Mouse (Mus musculus) right cerebral cortex, postnatal 14 days (tissue): ENCODE measurements around the gene Tpcn1.
"Not testable (repeated sequence)": the region's sequence is repeated elsewhere in the genome, so short reads cannot be mapped to it uniquely, and the experiment has no call there.

Source experiments
- DNase-seq: peaks from one replicate; pipeline ENCODE4 v3.0.0; 2022

The Tpcn1 gene

DNA sequence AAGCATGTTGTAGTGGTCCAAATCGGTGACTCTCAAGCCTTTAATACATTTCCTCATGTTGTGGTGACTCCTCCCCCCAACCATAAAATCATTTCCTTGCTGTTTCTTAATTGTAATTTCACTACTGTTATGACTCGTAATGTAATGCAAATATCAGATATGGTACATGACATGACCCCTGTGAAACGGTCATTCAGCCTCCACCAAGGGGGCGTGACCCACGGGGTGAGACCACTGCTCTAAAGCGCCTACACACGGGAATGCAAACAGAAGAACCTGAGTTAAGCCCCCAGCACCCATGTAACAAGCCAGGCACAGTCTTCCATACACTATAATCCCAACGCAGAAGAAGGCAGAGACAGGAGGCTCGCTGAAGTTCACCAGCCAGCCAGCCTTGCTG, 82.7 kb downstream of the Tpcn1 start:
- no peak for DNase-seq

DNA sequence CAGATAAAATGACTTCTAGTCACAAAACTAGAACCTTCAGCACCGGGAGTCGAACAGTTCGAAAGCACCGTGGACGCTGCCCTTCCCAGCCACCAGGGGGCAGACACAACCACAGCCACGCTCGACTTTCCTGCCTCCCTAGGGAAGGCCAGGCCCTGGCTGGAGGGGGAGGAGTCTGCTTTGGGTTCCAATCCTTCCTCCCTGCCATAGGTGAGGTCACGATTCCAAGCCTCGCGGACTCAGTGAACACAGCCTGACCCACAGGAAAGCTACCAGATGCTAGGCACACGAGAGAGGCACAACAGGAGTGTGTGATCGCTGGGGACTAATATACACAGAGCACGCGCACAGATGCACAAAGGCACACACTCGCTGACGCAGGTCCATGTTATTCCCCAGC, 83.1 kb downstream of the Tpcn1 start:
- DNase-seq, result peak; percentile 54

DNA sequence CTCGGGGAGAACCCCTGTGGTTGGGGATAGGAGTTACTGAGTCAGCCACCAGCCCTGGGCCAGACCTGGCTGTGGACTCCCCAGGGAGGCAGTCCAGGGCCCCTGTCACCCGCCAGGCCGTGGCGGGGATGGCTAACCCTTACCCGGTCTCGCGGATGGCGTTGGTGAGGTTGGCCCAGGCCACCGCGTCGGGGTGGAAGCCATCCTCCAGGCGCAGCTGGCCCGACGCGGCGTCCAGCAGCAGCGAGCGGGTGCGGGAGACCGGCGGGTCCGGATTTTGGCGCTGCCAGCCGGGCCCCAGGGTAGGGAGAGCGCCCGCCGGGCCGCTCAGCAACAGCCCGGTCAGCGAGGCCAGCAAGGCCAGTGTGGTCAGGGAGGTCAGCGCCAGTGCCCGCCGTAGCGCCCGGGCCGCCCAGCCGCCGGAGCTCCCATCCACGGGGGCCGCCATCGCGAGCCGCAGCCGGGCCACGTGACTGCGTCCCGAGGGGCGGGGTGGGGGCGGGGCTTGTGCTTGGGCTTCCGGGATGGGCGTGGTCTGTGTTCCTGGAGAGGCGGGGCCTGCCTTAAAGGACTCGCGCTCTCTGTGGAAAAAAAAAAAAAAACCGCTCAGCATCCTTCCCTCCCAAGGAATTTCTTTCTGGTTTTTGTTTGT, 85.2 kb downstream of the Tpcn1 start, which contains the start of gene Plbd2:
Gene Plbd2, minus strand, starts transcription at position 482 of the 652 bp plus-strand sequence.
- peak; percentile 84 for DNase-seq

DNA sequence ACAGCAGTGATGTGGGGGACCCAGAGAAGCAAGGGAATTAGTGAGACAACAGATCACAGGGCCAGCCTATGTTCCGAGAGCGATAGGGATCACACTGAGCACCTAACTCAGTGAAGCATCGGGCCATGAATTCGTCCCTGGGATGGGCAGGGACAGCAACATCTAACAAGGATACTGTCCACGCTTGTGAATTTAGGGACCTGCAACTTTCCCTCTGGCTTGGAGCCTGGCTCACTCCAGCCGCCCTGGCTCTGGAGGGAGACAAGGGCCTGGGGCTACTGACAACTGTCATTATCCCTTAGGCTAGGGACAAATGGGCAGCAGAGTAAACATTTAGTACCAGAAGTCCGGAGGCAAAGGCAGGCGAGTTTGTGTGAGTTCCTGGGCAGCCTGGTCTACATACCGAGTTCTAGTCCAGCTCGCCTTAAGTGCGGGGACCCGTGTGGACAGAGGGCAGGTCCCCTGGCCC, 85.8 kb downstream of the Tpcn1 start:
- DNase-seq, result no peak

DNA sequence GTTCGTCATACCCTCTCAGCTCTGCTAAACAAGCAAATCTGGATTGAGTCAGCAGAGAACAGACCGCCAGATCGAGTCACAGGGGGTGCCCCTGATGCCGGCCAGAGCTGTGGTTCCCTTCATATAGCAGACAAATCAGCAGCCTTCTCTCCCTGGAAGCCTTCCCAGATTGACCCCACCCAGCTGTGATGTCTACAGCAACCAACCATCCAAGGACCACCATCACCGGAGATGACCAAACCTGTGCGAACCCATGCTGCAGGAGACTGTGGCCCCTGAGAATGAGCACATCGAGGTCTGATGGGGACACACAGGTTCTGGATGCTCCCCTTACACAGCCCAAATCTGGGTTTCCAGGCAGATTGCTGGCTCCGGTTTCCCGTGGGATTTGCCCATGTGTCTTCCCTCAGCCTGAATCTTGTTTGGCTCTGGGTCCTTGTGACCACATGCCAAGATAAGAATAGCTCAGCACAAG, 86.3 kb downstream of the Tpcn1 start:
- no peak for DNase-seq

DNA sequence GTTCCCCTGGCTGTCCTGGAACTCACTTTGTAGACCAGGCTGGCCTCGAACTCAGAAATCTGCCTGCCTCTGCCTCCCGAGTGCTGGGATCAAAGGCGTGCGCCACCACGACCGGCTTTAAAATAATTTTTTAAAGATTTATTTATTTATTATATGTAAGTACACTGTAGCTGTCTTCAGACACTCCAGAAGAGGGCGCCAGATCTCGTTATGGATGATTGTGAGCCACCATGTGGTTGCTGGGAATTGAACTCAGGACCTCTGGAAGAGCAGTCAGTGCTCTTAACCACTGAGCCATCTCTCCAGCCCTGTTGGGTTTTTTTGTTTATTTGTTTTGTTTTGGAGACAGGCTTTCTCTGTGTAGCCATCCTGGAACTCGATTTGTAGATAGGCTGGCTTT, 87.9 kb downstream of the Tpcn1 start:
- not testable (repeated sequence) for DNase-seq

DNA sequence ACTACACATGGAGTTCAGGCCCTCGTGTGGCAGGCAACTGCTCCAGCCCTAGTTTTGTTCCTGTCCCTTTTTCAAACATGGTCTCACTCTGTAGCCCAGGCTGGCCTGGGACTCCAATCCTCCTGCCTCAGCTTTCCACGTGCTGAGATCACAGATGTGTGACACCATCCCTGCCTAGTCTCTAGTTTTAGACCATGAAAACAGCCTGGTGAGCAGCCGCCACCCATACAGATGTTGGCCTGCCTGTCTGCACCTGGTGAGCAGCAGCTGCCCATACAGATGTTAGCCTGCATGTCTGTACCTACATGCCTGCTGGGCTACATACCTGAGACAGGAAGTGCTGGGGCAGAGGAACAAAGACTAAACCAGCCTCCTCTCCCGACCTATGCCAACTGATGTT, 89.3 kb downstream of the Tpcn1 start:
- DNase-seq, result no peak

DNA sequence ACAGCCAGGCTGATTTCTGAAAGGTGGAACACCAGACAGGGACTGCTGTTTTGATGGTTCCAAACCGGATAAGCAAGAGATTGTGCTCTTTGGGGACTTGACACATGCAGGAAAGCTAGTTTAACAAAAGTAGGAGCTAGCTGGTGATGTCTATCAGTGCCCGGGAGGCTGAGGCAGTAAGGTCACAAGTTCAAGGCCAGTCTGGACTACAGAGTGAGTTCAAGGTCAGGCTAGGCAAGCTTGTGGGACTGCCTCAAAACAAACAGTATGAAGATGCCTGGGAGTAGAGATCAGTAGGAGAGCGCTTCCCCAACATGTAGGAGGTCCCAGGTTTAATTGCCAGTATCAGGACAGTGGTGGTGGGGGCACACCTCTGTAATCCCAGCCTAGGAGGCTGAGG, 91.4 kb downstream of the Tpcn1 start:
- no peak for DNase-seq

DNA sequence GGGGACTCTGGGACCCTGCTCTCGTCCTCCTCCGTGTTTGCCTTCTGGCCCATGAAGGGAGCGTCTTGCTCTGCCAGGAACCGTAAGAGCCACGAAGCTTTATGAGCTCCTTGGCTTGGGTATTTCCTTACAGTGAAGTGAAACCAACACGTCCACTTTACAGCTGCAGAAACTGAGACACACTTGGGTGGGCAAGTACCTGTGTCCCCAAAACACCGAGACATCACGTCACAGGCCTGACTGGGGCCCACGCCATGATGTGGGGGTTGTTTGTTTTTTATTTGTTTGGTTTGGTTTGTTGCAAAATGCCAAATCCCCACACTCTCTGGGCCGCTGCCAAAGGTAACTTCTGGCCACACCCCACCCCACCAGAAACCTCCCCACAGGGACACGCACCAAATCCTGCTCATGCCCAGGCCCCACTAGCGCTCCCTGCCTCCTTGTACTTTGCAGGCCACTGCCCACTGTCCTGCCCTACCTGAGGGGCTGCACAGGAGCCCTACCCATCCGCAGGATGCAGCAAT, 92.7 kb downstream of the Tpcn1 start:
- no peak for DNase-seq

DNA sequence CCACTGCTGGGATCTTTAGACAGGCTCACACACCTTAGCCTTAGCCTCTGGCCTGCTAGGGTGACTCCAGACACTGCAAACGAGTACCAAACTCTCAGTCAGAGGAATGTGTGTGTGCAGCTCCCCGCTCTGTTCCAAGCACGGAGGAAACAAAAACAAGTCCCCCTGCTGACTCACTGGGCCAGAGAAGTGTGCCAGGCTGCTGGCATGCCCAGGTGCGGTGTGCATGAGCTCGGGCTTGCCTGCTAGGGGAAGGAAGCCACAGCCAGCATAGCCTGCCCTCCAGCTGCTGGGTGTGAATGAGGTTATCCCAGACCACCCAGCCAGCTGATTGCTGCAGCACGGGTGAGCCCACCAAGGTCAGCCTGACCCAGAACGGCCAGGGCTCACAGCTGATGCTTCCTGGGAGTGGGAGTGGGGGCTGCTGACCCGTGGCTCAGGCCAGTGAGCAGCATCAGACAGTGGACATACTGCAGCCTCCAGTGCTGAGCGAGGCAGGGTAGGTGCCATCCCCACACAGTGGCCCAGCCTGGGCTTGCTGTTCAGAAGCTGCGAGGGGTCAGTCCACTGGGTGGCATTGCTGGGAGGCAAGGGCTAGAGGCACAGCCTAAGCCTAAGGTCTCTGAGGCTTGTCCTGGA, 93.3 kb downstream of the Tpcn1 start:
- DNase-seq, result no peak

DNA sequence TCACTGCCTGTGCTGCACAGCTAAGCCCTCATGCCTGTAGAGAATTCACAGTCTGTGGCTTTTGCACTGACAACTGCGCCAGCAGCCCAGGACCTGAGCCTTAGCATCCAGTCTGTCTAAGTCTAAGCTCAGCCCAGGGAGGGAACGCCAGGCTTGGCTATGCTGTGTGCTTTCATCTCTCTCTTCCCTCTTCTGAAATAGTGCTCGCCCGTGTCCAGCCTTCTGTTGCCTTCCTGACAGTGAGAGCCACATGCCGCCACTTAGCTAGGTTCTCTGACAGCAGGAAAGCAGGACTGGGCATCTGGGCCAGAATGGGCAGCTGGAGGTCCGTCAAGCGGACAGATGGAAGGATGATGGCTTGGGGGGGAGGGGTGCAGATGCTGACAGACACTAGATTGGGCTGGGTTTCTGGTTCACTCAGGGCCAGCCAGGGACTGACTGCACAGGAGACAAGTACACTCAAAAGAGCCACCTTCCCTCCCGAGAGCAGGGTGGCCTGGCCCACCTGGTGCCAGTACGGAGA, 94.5 kb downstream of the Tpcn1 start:
- no peak for DNase-seq

DNA sequence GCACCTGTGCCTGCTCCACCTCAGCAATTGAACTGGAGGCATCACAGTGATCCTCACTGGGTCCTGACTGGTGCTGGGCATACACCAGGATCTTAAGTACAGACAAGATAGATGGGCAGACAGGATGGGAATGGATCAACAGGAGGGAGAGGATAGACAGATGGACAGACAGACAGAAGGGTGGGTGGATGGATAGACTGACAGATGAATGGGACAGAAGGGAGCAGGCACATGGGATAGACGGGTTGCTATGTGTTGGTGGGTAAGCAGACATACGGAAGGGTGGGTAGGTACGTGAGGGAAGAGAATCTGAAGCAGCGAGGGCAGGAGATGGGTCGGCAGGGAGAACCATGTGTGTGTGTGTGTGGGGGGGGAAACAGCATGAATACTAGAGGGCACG, 95.0 kb downstream of the Tpcn1 start:
- DNase-seq, result no peak

DNA sequence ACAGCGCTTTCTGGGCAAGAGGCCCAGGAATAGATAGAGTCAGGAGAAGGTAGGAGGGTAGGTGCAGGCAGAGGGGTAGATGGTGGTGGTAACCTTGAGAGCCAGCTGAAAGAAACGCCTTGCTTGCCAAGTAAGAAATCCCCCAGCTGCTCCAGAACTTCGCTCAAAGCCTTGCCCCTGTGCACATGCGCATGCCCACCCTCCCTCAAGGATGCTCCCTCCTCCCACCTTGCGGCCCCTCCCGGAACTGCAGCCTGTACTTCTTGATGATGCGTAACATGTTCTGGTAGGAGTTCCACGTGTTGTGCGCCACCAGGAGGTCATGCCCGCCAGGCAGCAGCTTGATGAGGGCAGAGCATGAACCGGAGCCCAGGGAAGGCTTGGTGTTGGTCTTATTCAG, 96.0 kb downstream of the Tpcn1 start:
- DNase-seq, result peak; percentile 69

DNA sequence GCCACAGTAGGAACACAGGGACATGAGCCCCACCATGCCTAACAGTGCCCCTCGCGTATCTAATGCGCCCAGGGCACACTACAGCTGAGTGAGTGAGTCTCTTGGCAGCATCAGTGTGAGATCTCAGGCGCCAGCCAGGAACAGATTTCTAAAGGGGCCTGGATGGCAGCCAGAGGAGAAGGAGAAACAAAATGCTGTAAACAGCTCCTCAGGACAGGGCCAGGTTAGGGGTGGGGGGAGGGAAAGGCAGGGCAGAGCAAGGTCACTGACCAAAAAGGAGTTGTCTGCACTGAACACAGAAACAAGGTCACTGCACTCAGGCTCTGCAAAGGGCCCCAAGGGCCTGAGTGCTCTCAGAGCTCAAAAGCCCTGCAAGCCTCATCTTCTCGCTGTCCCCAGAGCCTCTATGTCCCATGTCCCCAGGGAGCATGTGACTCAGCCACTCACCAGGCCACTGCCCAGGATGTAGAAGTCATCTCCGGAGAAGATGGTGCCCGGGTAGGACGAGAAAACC, 97.7 kb downstream of the Tpcn1 start:
- peak; percentile 51 for DNase-seq

DNA sequence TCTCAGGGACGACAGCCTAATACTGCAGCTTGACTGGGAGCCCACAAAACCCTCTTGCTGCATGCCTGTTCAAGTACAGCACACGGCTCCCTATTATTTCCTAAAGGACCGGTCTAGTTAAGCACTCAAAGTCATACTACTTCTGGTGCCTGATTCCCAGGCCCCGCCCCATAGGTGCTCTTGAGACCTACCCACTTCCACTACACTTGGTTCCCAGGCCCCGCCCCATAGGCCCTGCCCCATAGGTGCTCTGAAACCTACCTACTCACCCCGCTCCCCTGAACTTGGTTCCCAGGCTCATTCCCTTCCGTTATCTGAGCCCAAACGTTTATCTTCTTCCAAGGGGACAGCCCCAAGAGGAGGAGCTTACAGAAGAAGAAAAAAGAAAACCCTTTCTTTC, 100.6 kb downstream of the Tpcn1 start:
- DNase-seq, result no peak
